Mouse (Mus musculus): ENCODE measurements around the gene Camkmt. TPM values are rescaled to one million over a fixed set of nuclear protein-coding genes. Genes with fewer than 3 reads are reported as not detected.

Camkmt gene
- total RNA-seq, 2 experiments from 2014 or later: 10.9 to 12.3 TPM

DNA sequence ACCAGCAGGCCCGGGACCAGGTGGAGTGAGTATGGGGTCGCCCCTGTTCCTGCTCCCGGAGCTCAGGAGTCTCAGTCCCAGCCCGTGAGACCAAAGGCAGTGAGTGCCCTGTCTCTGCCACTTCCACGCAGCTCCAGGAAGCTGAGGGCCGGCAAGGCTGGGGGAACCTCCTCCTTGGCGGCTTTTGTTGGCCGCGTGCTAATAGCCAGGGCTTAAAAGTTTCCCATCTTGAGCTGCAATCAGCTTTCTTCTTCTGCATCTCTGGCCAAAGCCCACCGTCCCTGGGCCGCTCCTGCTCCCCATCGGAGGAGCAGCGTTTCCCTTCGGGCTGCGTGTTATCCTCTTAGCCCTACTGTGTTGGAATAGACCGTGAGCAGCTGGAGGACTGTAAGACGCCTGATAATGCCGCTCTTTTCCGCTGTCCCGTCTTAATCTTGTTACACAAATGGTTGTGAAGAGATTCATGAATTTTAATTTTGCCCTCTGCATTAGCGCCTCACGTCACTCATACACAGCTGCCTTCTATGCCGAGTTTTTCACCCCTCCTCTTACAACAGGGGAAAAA lies 364.1 kb downstream of the Camkmt start:
- no peak for DNase-seq (ENCODE audit: low spot score in 2 of 2)

DNA sequence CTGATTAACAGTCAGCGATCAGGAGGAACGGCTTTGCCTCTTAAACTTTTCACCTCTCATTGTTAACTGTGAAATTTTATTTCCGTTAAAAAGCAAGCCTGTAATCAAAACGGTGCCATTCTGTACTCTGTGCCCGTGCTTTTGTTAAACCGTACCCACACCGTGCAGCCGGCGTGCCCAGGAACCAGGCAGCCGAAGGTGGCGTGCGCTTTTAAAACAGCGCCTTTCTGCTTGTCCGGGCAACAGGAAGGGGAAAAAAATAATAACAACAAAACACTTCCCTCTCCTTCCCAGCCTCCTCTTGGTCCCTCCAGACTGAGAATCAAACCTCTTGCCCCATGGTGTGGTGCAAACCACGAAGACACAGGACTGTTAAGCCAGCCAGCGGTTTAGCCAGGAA lies 364.7 kb downstream of the Camkmt start:
- DNase-seq (ENCODE audit: low spot score in 2 of 2): no peak

DNA sequence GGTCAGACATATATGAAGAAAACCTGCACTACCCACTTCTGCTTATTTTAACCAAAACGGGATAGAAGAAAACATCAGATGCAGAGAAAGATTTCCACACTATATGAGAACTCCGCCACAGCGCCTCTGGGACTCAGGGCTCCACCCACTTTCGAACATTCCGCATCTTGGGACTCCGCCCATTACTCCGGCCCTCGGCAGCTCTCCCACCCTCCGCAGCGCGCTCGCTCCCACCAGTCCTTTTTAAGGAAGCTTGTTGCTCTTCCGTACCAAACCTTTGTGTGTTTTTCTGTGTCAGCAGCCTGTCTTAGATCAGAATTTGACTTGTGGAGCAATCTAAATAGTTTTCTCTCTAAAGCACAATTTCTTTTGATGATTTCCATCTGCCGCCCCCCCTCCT lies 367.7 kb downstream of the Camkmt start:
- DNase-seq (ENCODE audit: low spot score in 2 of 2): no peak

DNA sequence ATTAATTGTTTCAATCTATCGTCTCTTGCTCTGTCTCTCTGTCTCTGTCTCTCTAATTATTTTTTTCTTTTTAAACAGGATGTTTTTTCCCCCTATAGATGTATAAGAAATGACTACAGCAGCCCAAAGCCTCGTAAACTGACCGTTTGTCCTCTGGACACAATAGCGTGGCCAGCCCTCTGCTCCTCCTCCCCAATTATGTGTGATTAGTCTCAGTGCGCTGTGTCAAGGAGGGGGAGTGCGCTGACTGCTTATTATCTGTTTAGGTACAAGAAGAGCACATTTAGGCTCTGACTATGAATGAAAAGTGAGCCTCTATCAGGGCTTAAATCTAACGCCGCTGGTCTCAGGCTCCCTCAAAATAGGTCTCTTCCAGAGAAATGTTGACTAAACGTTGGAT lies 368.2 kb downstream of the Camkmt start:
- DNase-seq (ENCODE audit: low spot score in 2 of 2): no peak

DNA sequence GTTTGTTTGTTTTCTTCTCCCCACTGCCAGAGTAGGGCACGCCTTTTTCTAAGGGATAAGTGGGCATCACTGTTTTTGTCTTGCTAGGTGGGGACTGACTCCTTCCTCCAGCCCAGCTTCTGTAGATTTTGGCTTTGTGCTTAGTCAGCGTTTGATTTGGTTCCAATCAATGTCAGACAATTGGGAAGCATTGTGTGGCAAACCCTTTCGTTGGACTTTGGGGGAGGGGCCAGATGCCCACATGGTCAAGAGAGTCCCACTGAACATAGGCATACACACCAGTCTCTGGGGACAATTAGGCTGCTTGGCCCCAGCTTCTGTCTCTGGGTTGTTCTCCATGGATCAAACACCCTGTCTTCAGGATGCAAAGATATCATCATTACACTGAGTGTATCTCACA lies 371.2 kb downstream of the Camkmt start:
- no peak for DNase-seq (ENCODE audit: low spot score in 2 of 2)

DNA sequence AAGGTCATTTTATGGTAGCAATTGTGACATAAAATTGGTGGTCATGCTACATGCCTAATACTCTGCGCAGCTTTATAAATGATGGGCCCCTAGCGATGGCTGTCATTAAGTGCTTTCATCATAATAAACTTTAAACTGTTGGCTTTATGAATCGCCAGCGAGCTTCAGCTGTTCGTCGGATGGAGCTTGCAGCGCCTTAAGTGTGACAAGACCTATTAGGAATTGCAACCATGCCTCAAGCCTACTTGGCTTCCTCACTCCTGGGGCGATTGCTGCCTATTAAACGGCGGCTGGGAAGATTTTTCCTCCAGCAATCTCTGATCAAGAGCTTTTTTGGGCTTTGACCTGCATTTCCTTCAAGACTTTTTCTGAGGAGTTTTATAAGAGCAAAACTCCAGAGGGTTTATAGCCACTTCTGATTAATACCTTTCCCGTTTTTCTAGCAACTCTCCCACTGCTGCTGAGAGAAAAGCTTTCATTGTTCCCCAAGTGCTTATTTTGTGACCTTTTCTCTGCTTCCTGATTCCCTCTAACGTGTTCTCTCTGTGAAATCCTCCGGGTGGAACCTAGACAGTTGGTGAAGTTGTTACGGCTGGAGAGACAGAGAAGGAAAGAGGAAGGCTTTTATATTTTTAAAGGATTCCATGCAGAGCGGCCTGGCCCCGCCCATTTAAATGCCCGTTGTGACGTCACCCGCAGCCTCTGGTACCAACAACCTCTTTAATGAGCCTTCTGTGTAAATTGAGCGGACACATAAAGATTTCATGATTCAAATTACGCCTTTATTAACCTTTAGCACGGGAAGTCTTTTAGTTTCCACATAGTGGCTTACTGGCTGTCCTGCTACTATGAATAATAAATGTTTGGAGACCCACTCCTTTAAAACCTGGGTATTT lies 373.4 kb downstream of the Camkmt start:
- peak in 1 of 2 experiments; percentile 15 for DNase-seq (ENCODE audit: low spot score in 2 of 2)

DNA sequence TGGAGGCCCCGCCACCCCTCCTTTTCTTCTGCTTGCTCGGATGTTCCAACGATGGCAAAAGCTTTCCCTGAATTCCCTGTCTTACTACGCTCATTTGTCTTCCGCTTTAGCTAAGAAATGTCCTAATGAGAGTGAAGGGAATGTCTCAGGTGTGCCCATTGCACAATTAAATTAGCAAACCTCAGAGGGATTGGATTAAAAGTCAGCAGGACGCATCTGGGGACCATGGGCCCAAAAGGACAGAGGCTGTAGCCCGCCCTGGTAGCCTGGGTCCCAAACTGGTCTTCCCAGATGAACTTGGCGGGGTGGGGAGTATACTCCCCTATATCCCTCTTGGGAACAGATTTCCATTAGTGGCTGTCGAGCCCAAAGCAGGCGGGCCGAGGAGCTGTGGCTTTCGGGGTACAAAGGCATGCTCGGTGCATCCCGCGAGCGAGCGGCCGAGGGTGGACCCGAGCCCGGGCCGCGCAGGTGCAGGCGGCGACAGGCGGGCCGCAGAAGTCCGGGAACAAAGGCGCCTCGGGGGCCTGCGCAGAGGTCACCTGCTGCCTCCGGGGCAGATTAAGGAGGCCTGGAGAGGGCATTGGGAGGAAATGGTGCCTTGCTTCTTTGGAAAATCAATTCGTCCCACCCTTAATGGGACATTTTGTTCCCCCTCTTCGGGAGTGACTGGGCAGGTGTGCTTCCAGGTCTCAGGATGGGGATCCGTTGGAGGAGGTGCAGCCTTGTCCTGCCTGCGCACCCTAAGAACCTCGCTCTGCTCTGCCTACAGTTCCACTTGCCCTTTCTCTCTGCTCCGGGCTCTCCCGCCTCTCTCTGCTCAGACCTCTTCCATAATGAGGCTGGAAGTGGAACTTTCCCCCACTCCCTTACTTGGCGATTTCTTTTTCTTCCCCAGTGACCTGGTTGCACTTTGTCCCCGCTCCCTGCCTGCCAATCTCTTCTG lies 374.4 kb downstream of the Camkmt start:
- no peak for DNase-seq (ENCODE audit: low spot score in 2 of 2)

DNA sequence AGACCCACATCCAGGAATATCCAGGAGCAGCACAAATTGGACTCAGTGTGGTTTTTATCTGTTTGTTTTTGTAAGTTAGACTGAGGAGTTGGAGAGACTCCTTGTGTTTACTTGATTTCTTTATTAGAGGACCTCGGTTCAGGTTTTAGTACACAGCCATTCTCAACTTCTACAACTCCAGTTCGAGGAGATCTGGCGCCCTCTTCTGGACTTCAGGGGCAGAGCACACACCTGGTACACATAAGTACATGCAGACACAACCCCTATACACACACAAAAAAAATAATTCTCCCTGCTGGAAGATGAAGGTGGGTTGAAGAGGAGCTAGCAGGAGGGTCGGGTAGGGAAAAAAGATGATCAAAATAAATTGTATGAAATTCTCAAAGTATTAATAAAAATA lies 379.4 kb downstream of the Camkmt start:
- no peak for DNase-seq (ENCODE audit: low spot score in 2 of 2)

DNA sequence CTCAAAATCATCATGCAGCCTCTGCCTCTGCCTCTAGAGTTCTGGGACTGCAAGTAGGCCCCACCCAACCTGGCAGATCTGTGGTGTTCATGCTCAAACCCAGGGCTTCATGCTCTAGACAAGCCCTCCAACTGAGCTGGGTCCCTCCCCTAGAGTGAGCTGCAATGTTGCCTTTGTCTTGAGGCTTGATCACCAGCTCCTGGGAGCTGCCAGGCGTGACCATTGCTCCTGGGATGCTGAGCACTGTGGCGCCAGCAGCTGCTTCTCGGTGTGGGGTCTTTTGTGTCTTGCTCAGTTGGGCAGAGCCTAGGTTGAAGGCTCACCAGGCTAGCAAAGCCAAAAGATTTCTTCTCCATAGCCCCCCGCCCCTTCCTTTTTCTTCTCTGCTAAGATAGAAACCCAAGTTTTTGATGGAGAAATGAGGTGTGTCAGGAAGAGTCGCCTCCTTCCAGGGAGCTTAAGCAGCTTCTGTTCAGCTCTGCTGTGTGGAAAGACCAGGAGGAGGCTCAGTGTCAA lies 382.4 kb downstream of the Camkmt start:
- no peak for DNase-seq (ENCODE audit: low spot score in 2 of 2)

DNA sequence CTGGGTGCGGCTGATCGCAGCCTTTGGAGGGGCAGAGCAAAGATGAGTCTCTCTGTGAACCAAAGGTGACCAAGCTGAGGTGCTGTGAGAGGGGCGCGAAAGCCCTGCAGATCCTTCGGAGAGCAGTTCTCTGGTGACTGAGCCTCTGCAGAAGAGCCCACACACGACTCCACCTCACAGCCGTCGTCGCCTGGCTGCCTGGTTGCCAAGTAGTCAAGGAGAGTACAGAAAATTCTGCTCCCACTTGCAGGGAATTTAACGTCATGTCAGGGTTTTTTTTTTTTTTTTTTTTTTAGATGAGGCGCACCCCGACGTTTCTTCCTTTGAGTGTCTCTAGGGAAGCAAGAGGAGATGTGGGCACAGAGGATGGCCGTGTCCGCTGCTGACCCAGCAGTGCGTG lies 382.9 kb downstream of the Camkmt start:
- DNase-seq (ENCODE audit: low spot score in 2 of 2): peak in 1 of 2 experiments; percentile 37

DNA sequence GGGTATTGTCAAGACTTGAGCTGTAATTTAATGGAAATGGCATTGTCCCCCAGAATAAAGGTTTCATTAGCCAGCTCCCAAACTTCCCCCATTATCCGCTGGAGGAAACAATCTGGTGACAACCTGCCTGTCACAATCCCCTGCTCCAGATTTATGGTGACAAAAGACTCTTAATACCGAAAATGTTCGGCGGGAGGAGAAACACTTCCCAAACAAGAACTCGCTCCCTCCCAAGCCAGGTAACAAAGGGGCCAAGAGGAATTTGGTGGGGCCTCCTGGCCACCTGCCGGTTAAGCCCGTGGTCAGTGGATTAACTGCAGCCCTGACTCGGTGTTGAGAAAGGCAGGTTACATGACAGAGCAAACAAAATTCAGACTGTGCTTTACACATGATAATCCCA lies 383.5 kb downstream of the Camkmt start:
- DNase-seq (ENCODE audit: low spot score in 2 of 2): no peak

DNA sequence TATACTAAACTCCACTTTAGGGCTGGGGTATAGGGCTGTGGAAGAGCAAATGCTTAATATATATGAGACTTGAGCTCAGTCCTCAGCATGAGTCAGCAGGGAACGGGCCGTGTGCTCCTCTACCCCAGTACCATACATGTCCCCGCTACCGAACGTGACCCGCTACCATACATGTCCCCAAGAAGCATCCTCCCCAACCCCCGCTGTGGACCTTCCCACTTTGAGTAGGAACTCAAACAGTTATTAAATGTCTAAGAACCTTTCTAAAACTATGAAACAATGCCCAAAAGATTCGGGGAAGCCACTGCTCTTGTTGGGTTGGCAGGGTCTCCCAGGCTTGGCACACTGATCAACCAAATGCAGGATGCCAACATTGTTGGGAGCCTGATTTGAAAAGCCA lies 390.9 kb downstream of the Camkmt start:
- no peak for DNase-seq (ENCODE audit: low spot score in 2 of 2)

DNA sequence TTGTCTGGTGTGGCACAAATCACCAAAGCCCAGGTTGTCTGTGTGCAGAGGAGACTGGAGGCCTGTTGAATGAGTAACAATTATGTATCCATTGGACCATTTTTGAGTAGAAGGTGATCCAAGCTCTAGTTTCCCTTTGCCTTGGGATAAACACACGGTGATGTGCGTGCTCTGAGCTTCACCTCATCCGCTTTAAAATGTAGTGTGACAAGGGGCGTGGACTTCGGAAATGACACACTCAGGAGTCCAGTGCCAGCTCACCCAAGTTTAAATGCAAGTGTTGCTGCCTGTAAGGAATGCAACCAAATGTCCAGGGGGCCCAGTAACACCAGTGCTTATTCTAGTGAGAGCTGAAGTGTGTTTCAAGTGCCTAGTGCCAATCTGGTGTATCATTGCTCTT lies 392.7 kb downstream of the Camkmt start:
- no peak for DNase-seq (ENCODE audit: low spot score in 2 of 2)

DNA sequence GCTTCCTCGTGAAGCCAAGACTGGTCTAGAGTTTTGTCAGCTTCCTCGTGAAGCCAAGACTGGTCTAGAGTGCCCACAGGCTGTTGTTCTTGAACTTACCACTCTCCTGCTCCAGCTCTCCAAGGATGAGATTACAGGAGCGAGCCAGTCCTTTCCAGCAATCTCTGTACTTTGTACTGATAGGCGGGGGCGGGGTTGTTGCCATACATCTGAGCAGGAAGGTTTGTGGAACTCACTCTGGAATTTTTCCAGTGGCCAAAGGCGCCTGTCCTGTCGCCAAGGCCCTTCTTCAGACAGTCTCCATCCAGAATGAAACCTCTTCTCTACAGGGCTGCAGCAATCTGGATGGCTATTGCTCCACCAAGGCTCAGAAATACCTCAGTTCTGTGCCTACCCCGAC lies 393.7 kb downstream of the Camkmt start:
- no peak for DNase-seq (ENCODE audit: low spot score in 2 of 2)

DNA sequence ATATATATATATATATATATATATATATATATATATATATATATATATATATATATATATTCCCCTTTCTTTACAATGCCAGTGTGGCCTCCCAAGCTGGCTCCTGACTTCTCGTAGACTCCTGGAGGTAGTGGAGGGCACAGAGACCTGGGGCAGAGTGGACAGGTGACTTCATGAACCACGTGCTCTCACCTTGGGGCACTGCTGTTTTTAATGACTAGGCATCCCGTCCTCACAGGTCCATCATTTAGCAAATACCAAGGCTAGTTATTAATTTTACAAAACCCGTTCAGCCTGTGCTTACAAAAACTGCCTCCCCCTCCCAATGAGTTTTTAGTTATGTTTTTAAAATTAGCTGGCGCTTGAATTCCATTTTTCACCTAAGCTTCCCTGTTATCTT lies 394.2 kb downstream of the Camkmt start:
- no peak for DNase-seq (ENCODE audit: low spot score in 2 of 2)

DNA sequence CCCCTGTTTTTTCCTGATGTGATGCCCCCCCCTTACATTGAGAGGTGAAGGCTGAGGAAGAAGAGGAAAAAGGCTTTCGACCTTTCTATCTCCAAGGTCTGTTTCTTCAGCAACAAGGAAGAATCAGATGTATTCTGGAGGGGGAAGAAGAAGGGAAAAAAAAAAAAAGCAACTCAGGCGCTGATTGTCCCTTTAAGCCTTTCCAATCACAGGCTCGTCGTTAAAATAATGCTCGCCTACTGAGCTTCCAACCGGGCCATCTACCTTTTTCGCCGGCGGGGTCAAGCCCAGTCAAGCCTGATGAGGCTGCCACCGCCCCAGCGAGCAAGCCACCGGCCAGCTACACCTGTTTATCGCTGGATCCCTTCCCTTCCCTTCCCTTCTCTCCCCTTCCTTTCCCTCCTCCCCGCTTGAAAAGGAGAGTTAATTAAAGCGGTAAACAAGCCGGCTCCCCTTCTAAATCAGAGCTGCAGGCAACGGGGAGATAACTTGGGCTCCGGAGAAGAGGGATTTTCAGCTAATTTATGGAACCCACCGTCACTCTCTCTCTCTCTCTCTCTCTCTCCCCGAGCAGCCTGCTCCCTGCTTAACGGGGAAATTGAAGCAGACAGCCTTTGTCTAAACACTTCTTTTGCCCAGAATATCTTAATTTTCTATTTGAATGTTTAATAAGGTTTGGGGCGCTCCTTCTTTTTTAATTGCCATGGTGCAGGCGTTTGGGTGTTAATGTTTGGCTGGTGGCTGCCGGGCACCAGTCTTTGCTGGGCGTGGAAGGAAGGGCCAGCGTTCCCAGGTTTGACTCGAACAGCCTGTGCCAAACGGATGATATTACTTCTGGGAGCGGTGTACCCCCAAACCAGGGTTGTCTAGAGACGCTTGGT lies 395.0 kb downstream of the Camkmt start:
- DNase-seq (ENCODE audit: low spot score in 2 of 2): no peak

DNA sequence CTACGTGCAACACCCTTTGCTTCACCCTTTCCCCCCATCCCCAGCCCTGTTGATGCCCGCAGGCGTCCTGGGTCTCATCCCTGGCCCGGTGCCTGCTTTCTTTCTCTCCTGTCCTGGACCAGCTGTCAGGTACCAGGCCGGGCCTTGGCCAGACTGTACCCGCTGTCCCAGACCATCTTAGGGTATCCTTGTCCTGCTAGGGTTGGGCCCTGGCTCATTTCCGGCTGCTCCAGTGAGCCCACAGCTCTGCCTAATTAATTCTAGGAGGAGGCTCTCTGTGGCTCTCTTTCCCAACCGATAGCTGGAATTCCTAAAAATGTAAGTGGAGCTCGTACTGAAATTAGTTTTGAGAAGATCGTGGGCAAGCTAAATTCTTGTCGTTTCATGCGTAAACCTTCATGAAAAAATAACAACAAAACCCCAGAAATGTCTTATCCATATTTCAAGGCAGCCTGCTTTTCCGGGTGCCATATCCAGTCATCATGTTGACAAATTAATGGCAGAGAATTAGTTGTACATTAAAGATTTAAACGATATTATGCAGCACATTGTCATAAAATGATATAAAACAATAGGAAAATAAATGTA lies 395.7 kb downstream of the Camkmt start:
- no peak for DNase-seq (ENCODE audit: low spot score in 2 of 2)

DNA sequence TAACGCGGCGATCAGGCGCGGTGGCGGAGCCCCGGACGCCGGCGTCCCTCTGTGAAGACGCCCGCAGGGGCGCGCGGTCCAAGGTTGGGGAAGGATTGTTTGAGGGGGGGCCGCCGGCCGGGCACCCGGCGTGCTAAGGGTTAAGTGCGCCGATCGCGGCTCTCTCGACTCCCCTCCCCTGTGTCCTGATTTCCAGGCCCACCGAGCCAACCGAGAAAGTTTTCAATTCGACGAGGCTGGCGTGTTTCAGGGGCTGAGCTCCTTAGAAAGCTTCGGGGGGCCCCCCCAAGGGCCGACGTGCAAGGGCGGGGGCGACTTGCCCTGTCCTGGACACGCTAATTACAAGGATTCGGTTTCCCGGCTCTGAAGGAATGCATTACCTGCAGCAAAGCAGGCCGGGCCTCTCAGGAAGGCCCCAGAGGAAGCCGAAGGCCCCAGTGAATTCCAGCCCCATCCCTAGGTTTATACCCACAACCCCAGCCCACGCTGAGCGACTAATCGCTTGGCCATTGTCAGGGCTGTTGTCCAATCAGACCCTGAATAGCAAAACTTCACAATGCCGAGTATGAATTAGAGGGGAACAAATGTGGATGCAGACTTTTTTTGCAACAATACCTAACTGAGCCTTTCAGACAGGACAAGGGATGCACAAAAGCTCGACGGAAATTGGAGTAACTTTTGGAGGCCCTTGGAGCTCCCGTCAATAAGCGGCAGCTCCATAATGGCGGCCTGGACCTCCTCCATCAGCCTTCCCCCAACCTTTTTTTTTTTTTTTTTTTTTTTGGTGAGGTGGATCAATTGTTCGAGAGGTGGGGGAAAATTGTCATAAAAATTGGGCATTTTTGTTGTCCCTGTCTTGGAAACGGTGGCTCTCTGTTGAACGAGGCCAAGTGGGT lies 396.5 kb downstream of the Camkmt start:
- DNase-seq (ENCODE audit: low spot score in 2 of 2): no peak

DNA sequence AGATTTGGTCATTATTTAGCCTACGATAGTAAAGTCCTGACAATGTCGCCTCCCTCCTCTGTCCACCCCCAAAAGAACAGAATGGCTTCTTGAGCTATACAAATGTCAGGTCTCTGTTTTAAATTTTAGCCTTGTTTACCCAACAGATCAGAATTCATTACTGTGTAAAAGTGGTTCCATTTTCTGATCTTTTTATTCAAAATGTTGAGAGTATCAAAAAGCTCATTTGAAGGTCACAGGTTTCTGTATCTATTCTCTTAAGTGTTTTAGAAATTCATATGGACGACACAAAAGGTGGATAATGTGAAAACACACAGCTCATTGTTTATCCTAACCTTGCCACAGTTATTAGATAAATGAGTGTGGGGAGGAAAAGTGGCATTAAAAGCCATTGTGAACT lies 397.2 kb downstream of the Camkmt start:
- DNase-seq (ENCODE audit: low spot score in 2 of 2): no peak

Measured in left cerebral cortex, adult 18-20 months (tissue).